Mouse (Mus musculus) liver, adult (tissue): ENCODE results near the gene Ptpn1.

ENCODE experiments used
- GATA4 ChIP-seq: IDR thresholded peaks from 2 replicates; pipeline ENCODE4 v1.6.1; 2014; ENCODE audit warnings: mild to moderate bottlenecking, low read length; ENCODE audit not compliant: insufficient replicate concordance

Ptpn1 gene

GRCm38 (mm10) chr2:167910178-167910540, 21.7 kb upstream of the Ptpn1 start:
- no peak for TF ChIP-seq GATA4

- no peak for TF ChIP-seq GATA4
Observed at GRCm38 (mm10) chr2:167911511-167911910, 20.3 kb upstream of the Ptpn1 start.

DNA sequence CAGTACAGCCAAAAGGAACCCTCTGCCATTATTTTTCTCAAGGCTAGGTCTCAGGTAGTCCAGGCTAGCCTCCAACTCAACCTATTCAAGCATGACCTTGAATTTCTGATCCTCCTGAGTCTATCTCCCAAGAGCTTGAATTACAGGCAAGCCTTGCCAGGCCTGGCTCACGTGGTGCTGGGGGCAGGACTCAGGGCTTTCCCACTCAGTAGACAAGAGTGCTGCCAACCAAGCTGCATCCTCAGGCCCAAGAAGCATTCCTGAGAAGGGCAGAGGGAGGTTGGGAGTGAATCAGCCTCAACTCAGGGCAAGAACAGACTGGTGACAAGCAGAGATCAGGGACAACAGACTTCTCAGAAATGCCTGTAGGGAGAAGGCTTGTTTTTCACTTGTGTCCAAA, 12.8 kb upstream of the Ptpn1 start:
- no peak for TF ChIP-seq GATA4

GRCm38 (mm10) chr2:167920041-167920440, 11.8 kb upstream of the Ptpn1 start:
- no peak for TF ChIP-seq GATA4

DNA sequence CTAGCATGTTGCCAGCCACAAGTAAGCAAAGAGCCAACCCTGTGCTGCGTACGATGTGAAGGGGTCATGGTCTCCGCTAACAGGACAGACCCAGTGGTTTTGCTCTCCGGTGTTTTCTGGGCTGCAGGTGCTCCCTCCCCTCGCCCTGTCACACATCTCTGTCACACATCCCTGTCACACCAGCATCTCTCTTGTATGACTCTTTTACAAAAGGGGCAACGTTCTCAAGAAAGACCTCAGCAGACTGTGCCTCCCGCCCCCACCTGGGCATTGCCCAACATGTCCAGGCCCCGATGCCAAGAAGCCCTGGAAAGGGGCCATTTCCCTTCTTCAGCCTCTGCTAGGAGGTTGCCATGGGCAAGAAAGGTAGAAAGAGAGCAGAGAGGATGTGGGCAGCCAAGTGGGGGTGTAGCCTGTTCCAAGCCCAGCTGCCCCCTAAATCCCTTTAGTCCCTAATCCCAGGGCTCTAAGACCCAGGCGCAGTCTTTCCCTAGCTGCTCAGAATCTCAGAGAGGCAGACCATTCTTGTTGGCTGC, 10.8 kb upstream of the Ptpn1 start:
- TF ChIP-seq GATA4 = no peak

- no peak for TF ChIP-seq GATA4
Observed at GRCm38 (mm10) chr2:167921823-167922222, 10.0 kb upstream of the Ptpn1 start.

DNA sequence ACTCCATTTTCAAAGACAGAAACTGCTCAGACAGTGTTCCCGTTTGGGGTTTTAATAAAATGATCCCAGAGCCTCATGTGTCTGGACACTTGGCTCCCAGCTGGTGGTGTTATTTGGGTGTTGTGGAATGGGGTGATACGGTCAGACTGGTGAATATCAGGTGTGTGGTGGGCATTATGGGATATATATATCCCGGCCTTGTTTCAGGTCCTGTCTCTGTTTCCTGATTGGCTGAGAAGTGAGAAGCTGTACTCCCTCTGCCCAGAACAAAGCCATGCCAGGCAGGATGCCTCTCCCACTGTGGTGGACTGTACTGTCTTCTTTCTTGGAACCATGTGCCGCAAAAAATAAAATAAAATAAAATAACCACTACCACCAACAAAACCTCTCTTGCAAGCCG, 7.8 kb upstream of the Ptpn1 start:
- no peak for TF ChIP-seq GATA4

GRCm38 (mm10) chr2:167924803-167925604, 6.9 kb upstream of the Ptpn1 start:
- TF ChIP-seq GATA4 = no peak

DNA sequence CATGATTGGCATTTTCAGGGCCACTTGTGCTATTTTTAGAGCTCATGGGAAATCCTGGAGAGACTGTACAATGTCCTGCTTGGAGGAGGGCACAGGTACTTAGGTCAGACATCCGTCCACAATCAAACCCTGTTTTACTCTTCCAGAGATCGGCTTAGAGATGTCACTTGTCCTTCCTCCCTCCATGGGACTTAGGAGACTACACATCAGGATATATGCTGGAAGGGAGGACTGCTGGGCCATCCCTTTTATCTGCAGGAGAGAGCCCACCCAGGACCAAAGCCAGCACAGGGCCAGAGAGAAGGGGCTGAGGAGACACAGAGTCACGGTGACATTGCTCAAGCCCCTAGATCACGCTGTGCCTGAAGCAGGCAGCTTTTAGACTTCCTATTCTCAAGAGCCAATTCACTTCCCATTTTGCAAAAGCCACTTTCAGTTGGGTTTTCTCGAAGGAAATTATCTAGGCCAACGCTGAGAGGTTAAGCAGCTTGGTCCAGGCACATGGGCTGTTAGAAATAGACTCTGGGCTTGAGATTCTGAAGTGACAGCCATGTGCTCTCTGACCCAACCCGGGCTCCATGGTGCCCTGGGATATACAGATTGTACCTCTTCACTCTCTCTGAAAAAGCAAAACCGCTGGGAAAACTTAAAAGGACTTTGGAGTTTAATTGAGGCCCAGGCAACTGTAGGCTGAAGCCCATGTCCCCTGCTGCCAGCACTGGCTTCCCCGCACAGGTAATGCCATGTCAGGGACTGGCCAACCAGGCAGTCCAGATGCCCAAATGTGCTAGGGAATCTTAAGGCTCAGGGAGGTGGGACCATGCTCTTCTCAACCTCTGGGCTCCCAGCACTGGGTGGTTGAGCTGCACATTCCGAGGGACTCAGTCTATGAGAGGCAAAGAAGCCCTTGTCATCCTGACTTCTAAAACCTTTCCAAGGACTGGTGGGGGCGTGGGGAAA, 5.7 kb upstream of the Ptpn1 start:
- TF ChIP-seq GATA4 = no peak

DNA sequence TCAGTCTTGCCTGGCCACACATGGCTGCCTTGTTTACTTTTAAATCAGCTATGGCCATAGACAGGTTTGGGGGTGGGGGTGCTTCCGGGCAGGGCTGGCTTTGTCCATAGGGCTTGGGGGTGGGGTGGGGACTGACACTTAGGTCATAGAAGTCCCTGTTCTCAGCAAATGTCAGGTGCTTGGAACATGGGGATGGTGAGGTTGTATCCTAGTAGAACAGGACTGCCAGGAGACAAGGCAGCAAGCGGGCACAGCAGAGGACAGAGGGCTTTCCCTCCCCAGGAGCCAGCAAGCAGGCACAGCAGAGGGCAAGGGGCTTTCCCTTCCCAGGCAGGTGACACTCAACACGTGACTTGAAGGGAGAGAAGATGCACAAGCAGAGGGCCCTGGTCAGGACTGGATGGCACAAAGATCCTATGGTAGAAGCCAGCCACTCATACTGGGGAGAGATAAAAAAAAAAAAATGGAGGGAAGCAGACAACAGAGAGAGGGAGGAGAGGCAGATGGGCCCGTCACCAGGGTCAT, 3.8 kb upstream of the Ptpn1 start:
- no peak for TF ChIP-seq GATA4

DNA sequence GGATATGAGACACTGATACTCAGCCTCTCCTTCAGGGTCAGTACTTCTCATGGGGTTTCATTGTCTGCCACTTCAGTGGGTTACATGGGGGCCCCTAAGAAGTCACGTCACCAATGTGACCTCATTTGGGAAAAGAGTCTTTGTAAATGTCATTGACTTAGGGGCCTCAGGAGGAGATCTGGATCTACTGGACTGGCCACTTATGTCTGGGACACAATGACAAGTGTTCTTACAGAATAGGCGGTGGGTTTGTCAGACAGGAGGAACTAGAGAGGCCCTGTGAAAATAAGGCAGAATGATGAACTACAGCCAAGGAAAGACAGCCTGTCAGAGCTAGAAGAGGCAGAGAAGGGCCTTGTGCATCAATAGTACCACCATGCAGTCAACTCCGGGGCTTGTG, 2.9 kb upstream of the Ptpn1 start:
- no peak for TF ChIP-seq GATA4

DNA sequence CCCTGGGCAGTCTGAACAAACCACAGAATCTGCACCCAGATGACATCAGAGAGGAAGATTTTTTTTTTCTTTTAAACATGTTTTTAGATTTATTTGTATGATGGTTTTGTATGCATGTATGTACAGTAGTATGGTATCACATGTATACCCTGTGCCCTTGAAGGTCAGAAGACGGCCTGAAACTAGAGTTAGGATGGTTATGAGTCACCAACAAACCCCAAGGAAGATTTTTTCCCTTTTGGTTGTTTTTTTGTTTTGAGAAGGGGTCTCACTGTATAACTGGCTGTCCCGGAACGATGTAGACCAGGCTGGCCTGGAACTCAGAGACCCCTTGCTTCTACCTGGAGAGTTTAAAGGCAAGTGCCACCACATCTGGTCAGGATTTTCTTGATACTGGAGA, 882 bp upstream of the Ptpn1 start:
- TF ChIP-seq GATA4 = no peak

GRCm38 (mm10) chr2:167932727-167933231, 922 bp downstream of the Ptpn1 start:
- no peak for TF ChIP-seq GATA4

GRCm38 (mm10) chr2:167933397-167933796, 1.5 kb downstream of the Ptpn1 start:
- TF ChIP-seq GATA4 = no peak

DNA sequence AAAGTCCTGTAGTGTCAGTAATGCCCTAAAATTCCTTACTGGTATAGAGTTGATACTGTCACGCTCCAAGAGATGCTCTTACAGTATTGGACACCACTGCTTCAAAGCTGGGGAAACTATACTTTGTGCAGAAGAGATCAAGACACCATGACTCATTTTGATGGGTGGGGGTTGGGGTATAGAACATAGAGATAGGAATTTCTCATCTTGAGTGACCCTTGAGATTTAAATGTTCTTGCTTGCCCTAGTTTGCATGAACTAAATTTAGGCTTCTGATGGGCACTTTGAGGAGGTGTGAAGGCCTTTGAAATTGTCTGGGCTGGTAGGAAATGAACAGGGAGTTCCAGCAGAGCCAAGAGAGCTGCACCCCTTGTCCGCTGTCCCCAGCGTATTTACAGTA, 4.1 kb downstream of the Ptpn1 start:
- TF ChIP-seq GATA4 = no peak

DNA sequence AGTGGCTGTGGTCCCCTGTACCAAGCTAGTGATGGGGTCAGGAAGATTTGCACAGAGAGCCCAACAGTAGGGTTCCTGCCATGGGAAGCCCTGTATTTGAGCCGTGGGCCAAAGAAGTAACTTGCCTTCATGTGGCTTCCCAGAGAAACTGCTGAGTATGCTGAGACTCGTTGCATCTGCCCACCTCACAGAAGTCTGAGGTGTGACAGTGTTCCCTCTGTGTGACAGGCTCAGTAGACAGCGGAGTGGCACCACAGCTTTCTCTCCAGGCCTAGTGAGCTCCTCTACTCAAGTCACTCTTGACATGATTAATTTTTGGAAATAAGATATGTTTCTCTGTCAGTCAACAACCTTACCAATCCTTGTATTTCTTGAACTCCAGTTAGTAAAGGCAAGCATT, 6.9 kb downstream of the Ptpn1 start:
- no peak for TF ChIP-seq GATA4

- no peak for TF ChIP-seq GATA4
Observed at GRCm38 (mm10) chr2:167939204-167939603, 7.3 kb downstream of the Ptpn1 start.
